Mouse (Mus musculus): ENCODE measurements around the gene Il11. TPM values are rescaled to one million over a fixed set of nuclear protein-coding genes. Genes with fewer than 3 reads are reported as not detected.

Il11 gene
- polyA plus RNA-seq, 1 experiment from 2014 or later = 0.36 TPM

GRCm38 (mm10) chr7:4782130-4782529 is 529 bp downstream of the Il11 start:
- Histone ChIP-seq H3K27me3 (peaks cover 26% of the 10 kb centered on the region), H3K9ac (no peak overlapping the region), H3K4me2 (replicated peaks) (no peak overlapping the region), H3K27ac (replicated peaks) (no peak overlapping the region), H3K4me3 (replicated peaks) (no peak overlapping the region), H3K36me3 (no peaks in the 10 kb centered on the region), H3K4me1 (peaks cover 8% of the 10 kb centered on the region; the same call in 1 of the 2 replicates), H3K9me3 (replicated peaks) (no peaks in the 10 kb centered on the region)
- ATAC-seq (ENCODE audit: insufficient number of reproducible peaks, low FRiP score, low TSS enrichment, low read depth) = no peak
- 53% methylated on average over 3 of the region's 3 CpGs for WGBS

DNA sequence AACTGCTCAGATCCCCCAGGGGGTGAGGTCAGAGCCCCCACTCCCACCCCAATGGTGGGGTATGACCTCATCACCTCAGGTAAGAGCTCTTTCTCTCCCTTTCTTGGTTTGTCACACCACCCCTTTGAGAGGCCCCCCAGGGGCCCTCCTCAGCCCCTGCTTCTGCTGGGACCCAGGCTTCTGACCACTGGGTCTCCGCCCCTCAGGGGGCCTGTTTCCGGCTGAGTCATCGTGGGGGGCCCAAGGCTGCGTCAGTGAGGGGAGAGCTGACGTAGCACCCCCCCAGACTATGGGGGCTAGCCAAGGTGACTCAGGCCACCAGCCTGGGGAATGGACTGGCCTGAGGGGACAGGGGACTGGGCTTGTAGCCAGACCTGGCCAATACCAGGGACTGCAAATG is 2.7 kb downstream of the Il11 start:
- WGBS = 28% methylated on average over 5 of the region's 5 CpGs
- H3K4me2 ChIP-seq (replicated peaks) = no peak overlapping the region
- H3K36me3 ChIP-seq = no peaks in the 10 kb centered on the region
- H3K4me3 ChIP-seq (replicated peaks) = no peak overlapping the region
- no peak overlapping the region for H3K9ac ChIP-seq
- H3K9me3 ChIP-seq (replicated peaks) = no peaks in the 10 kb centered on the region
- peaks cover 47% of the 10 kb centered on the region for H3K27me3 ChIP-seq
- H3K27ac ChIP-seq (replicated peaks) = no peak overlapping the region
- no peak for ATAC-seq (ENCODE audit: insufficient number of reproducible peaks, low FRiP score, low TSS enrichment, low read depth)
- H3K4me1 ChIP-seq = peaks cover 15% of the 10 kb centered on the region; the same call in 1 of the 2 replicates

- 6% methylated on average over 18 of the region's 20 CpGs for WGBS
- no peak overlapping the region for H3K9ac ChIP-seq
- peak overlapping the region; percentile 65; the same call in 1 of the 2 replicates for H3K4me2 ChIP-seq (replicated peaks)
- no peaks in the 10 kb centered on the region for H3K36me3 ChIP-seq
- H3K27ac ChIP-seq (replicated peaks) = no peak overlapping the region
- H3K9me3 ChIP-seq (replicated peaks) = no peaks in the 10 kb centered on the region
- no peak for ATAC-seq (ENCODE audit: insufficient number of reproducible peaks, low FRiP score, low TSS enrichment, low read depth)
- H3K4me3 ChIP-seq (replicated peaks) = peak overlapping the region; percentile 37; the same call in 1 of the 2 replicates
- peaks cover 15% of the 10 kb centered on the region; the same call in 1 of the 2 replicates for H3K4me1 ChIP-seq
- peaks cover 52% of the 10 kb centered on the region for H3K27me3 ChIP-seq
These were observed 4.6 kb downstream of the Il11 start for GRCm38 (mm10) chr7:4777851-4778637.

- H3K27me3 ChIP-seq = peaks cover 52% of the 10 kb centered on the region
- H3K4me1 ChIP-seq = peaks cover 15% of the 10 kb centered on the region; the same call in 1 of the 2 replicates
- peak overlapping the region; percentile 26; the same call in 1 of the 2 replicates for H3K9ac ChIP-seq
These were observed 5.5 kb downstream of the Il11 start for GRCm38 (mm10) chr7:4776861-4777830.

DNA sequence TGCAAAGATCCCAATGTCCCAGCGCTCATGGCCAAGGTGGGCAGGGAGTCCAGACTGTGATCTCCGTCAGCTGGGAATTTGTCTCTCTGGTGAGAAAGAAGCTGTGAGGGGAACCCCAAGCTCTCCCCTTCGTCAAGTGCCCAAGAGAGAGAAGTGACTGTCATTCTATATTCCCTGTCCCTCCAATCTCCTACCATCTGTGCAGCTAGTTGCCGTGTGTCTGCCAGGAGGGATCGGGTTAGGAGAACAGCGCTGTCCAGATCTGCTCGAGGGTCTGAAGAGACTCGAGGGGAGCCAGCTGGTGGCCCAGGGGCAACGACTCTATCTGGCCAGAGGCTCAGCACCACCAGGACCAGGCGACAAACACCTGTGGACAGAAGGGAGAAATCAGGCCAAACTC is 6.5 kb downstream of the Il11 start:
- ATAC-seq (ENCODE audit: insufficient number of reproducible peaks, low FRiP score, low TSS enrichment, low read depth) = no peak
- Histone ChIP-seq H3K9me3 (replicated peaks) (no peaks in the 10 kb centered on the region), H3K4me2 (replicated peaks) (no peak overlapping the region), H3K4me1 (peaks cover 15% of the 10 kb centered on the region; the same call in 1 of the 2 replicates), H3K27ac (replicated peaks) (no peak overlapping the region), H3K36me3 (no peaks in the 10 kb centered on the region), H3K9ac (no peak overlapping the region), H3K27me3 (peaks cover 52% of the 10 kb centered on the region), H3K4me3 (replicated peaks) (no peak overlapping the region)
- 51% methylated on average over 10 of the region's 10 CpGs for WGBS

More at GRCm38 (mm10) chr7:4776861-4777830, 5.5 kb downstream of the Il11 start:
- WGBS = 1% methylated on average over 53 of the region's 56 CpGs
- H3K9me3 ChIP-seq (replicated peaks) = no peaks in the 10 kb centered on the region
- H3K4me3 ChIP-seq (replicated peaks) = peak overlapping the region; percentile 37
- no peak overlapping the region for H3K27ac ChIP-seq (replicated peaks)
- H3K36me3 ChIP-seq = no peaks in the 10 kb centered on the region
- peak overlapping the region; percentile 65 for H3K4me2 ChIP-seq (replicated peaks)
- peak; percentile 71 for ATAC-seq (ENCODE audit: insufficient number of reproducible peaks, low FRiP score, low TSS enrichment, low read depth)

- H3K27ac ChIP-seq (replicated peaks) = no peak within 1 kb of the TSS
- no peak for ATAC-seq (ENCODE audit: insufficient number of reproducible peaks, low FRiP score, low TSS enrichment, low read depth)
- no peaks in the 10 kb centered on the region for H3K4me1 ChIP-seq
- no peak within 1 kb of the TSS for H3K9ac ChIP-seq
- H3K4me2 ChIP-seq (replicated peaks) = no peak within 1 kb of the TSS
- no peak within 1 kb of the TSS for H3K4me3 ChIP-seq (replicated peaks)
- WGBS = 75% methylated on average over 4 of the region's 5 CpGs
- peaks cover 17% of the 10 kb centered on the region for H3K27me3 ChIP-seq
- H3K9me3 ChIP-seq (replicated peaks) = no peaks in the 10 kb centered on the region
- no peaks in the 10 kb centered on the region for H3K36me3 ChIP-seq
These were observed 11.5 kb downstream of the Il11 start, which contains the start of gene Fam71e2 for GRCm38 (mm10) chr7:4771202-4771601. TSS of gene Fam71e2 (minus strand) at chr7:4771302.

DNA sequence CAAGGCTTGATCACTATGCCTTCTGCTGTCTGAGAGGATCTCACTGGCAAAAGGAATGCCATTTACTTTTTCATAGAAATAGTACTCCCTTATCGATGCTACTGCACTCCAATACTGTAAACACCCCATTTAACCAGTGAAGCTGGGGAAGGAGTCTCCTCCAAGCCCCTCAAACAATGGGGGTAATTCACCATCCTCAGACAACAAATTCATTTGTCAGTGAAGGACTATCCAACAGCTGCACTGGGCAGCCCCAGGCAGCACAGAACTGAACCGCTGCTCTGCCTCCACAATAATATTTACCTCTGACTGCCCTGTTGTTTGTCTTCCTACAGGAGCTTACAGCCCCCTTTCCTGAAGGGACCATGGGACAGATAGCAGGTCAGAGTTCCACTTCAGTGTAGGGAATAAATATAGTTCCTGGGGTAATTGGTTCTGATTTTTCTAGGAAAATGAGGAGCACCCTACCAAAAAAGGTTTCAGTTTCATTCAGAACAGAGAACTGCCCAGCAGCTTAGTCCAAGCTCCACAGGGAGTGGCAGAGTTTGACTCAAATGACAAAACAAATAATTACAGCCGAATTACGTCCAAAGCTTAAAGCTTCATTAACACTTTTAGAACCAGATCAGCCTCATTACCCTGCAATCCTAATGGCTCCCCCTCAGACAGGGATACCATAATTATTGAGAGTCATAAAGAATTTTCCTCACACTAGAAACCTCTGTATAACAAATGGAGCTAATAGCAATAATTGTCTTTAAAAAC is 17.5 kb downstream of the Il11 start:
- 6% methylated on average over 4 of the region's 4 CpGs for WGBS
- Histone ChIP-seq H3K36me3 (no peaks in the 10 kb centered on the region), H3K4me2 (replicated peaks) (no peak overlapping the region), H3K4me1 (peaks cover 7% of the 10 kb centered on the region; the same call in 1 of the 2 replicates), H3K27ac (replicated peaks) (no peak overlapping the region), H3K4me3 (replicated peaks) (no peak overlapping the region), H3K27me3 (no peaks in the 10 kb centered on the region), H3K9ac (no peak overlapping the region), H3K9me3 (replicated peaks) (no peaks in the 10 kb centered on the region)
- ATAC-seq (ENCODE audit: insufficient number of reproducible peaks, low FRiP score, low TSS enrichment, low read depth) = no peak

DNA sequence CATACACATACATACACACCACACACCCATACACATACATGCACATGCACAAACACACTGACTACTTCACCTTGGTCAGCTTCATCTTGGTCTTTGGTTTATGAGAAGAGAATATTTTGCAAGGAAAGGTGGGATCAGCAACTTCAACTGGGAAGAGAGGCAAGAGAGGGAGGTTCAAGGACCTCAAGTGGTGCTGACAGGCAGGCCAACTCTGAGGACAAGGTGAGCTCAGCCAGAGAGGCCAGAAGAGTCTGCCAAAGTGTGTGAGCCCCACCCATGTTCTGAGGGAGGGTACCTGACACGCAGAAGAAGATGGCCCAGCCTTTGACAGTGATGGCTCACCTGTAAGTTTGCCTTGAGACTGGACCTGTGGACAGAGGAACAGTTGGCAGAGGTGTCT is 23.0 kb downstream of the Il11 start:
- Histone ChIP-seq H3K4me2 (replicated peaks) (no peak overlapping the region), H3K9me3 (replicated peaks) (no peaks in the 10 kb centered on the region), H3K27ac (replicated peaks) (no peak overlapping the region), H3K27me3 (no peaks in the 10 kb centered on the region), H3K36me3 (no peaks in the 10 kb centered on the region), H3K4me3 (replicated peaks) (no peak overlapping the region), H3K4me1 (no peaks in the 10 kb centered on the region), H3K9ac (no peak overlapping the region)
- WGBS = 43% methylated on average over 1 of the region's 1 CpGs
- ATAC-seq (ENCODE audit: insufficient number of reproducible peaks, low FRiP score, low TSS enrichment, low read depth) = no peak

DNA sequence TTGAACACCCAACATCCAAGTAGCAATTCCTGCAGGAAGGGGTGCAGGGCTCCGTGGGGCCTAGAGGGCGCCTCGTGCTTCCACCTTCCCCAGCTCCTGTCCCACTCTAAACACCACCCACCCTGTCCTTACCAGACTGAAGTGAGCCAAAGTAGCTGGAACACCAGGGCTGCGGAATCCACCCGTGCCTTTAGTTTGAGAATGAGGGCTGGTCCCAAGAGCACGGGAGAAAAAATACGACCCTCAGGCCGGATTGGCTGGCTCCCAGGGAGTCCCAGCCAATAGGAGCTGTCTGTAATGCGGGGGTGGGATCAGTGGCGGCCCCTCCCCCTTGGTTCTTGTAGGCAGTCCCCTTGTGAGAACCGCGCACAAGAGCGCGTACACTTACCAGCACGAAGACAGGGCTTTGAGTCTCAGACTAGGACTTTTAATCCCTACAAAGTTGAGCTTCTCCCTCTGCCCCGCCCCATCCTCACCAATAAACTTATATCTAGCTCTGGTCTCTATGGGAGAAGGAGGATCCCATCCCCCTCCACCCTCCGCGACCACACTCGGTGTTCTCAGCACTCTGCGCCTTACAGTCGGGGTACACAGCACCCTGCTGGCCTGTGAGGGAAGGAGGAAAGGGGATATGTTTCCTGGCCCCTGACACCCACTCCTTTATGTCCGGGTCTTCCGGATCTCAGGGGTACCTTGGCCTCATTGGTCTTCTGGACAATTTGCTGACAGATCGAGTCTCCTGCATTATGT is 29.7 kb downstream of the Il11 start, which contains the start of gene Cox6b2:
Gene Cox6b2, minus strand, starts transcription at position 274 of the 750 bp plus-strand sequence.
- Histone ChIP-seq H3K9ac (peak within 1 kb of the TSS; percentile 12; the same call in 1 of the 2 replicates), H3K36me3 (0 out of 2 replicates have a peak, but pooled peaks cover 3% of the 10 kb centered on the region), H3K27me3 (no peaks in the 10 kb centered on the region), H3K9me3 (replicated peaks) (no peaks in the 10 kb centered on the region), H3K4me2 (replicated peaks) (peak within 1 kb of the TSS; percentile 69), H3K4me3 (replicated peaks) (peak within 1 kb of the TSS; percentile 49), H3K4me1 (peaks cover 19% of the 10 kb centered on the region), H3K27ac (replicated peaks) (peak within 1 kb of the TSS; percentile 81)
- 5% methylated on average over 24 of the region's 24 CpGs for WGBS
- ATAC-seq (ENCODE audit: insufficient number of reproducible peaks, low FRiP score, low TSS enrichment, low read depth) = peak; percentile 91

Measured in embryonic facial prominence, embryonic 15.5 days (tissue).